Mouse (Mus musculus) stomach, embryonic 16.5 days (tissue): Measurements from ENCODE around the gene Fbxo17. TPM values are rescaled to one million over a fixed set of nuclear protein-coding genes. Genes with fewer than 3 reads are reported as not detected.
"Not testable (repeated sequence)": the region's sequence is repeated elsewhere in the genome, so short reads cannot be mapped to it uniquely, and the experiment has no call there.

Source experiments
- ATAC-seq: fragments of 200-750 bp; cut with Nextera tagmentation; 2 replicates; pipeline ENCODE4 v1.8.0; 2017; ENCODE audit warnings: moderate number of reproducible peaks, moderate TSS enrichment; ENCODE audit not compliant: insufficient read depth, low FRiP score
- H3K27ac ChIP-seq: fragments of 300-500 bp; sonication (generic); 2 replicates; pipeline ENCODE4 v1.5.1; 2014; ENCODE audit warnings: low read length
- H3K27me3 ChIP-seq: fragments of 300-500 bp; sonication (generic); 2 replicates; pipeline ENCODE4 v1.6.1; 2014; ENCODE audit warnings: low read length, control low read depth, mixed read lengths; ENCODE audit not compliant: control insufficient read depth, insufficient read depth
- H3K36me3 ChIP-seq: fragments of 300-500 bp; sonication (generic); 2 replicates; pipeline ENCODE4 v1.6.1; 2014; ENCODE audit warnings: low read length; ENCODE audit not compliant: control insufficient read depth, insufficient read depth
- H3K4me1 ChIP-seq: fragments of 300-500 bp; sonication (generic); 2 replicates; pipeline ENCODE4 v1.6.1; 2014; ENCODE audit warnings: low read length, control low read depth, mixed read lengths; ENCODE audit not compliant: control insufficient read depth, insufficient read depth
- H3K4me2 ChIP-seq: fragments of 300-500 bp; sonication (generic); 2 replicates; pipeline ENCODE4 v1.6.1; 2014; ENCODE audit warnings: low read depth, low read length, mixed read lengths
- H3K4me3 ChIP-seq: fragments of 300-500 bp; sonication (generic); replicated peaks from 2 replicates; pipeline ENCODE4 v1.5.1; 2014; ENCODE audit warnings: mild to moderate bottlenecking, low read length
- H3K9ac ChIP-seq: fragments of 300-500 bp; sonication (generic); 2 replicates; pipeline ENCODE4 v1.6.1; 2014; ENCODE audit warnings: low read length
- H3K9me3 ChIP-seq: fragments of 300-500 bp; sonication (generic); replicated peaks from 2 replicates; pipeline ENCODE4 v1.6.1; 2016; ENCODE audit warnings: low read length, control low read depth; ENCODE audit not compliant: control insufficient read depth
- WGBS: fragments of 180-500 bp; shearing (Covaris S2); extraction: QIAGEN DNeasy Blood & Tissue Kit; methylation state at CpG from one replicate; pipeline ENCODE4 v1.1.7; 2014; 5-methylcytosine and 5-hydroxymethylcytosine counted together
- polyA plus RNA-seq: library from polyadenylated mRNA; unstranded; fragments of >200 nt; fragmentation: Nextera tagmentation; extraction: Ambion mirVana; gene quantifications from 2 replicates; pipeline ENCODE4 v1.2.1, GENCODE M21; 2015

The Fbxo17 gene
- polyA plus RNA-seq = 9.0 and 9.1 TPM in 2 replicates

DNA sequence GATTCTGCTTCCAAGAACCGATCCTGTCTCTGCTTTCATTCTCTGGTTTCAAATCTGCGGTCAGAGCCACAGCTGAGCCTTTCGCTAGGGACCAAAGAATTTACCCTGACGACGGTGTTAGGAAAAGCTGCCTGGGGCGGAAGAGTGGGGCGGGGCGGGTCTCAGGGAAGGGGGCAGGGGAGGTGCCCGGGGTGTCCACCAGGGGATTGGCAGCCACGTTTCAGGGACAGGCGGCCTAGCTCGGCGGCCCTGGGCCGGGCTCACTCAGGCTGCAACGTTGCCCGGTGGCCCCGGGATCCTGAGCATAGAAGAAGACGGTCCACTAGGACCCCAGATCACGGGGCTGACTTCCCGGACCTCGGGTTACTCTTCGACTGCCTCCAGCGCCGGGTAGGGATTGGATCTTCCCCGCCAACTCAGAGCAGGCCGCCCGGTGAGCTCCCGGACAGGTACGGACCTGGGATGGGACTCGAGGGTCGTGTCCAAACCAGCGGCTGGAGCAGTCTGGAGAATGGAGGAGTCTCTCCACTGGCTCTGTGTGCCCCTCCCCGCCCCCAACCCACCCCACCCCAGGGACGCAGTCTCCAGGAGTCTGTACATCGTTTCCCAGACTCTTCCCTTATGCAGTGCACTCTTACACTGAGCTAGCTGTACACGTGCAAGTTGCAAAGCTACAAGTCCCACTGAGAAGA, at the start of gene Fbxo17:
TSS of gene Fbxo17 (plus strand) at position 215 of the 692 bp plus-strand sequence.
- Histone ChIP-seq H3K36me3 (no peaks in the 10 kb centered on the region), H3K9me3 (no peaks in the 10 kb centered on the region), H3K4me3 (peak within 1 kb of the TSS; percentile 56), H3K27me3 (no peaks in the 10 kb centered on the region), H3K9ac (peak within 1 kb of the TSS; percentile 77), H3K27ac (peak within 1 kb of the TSS; percentile 33; the same call in 1 of the 2 replicates), H3K4me2 (peak within 1 kb of the TSS; percentile 84), H3K4me1 (no peaks in the 10 kb centered on the region)
- peak; percentile 78; the same call in 1 of the 2 replicates for ATAC-seq
- WGBS = 2% methylated on average over 36 of the region's 36 CpGs

DNA sequence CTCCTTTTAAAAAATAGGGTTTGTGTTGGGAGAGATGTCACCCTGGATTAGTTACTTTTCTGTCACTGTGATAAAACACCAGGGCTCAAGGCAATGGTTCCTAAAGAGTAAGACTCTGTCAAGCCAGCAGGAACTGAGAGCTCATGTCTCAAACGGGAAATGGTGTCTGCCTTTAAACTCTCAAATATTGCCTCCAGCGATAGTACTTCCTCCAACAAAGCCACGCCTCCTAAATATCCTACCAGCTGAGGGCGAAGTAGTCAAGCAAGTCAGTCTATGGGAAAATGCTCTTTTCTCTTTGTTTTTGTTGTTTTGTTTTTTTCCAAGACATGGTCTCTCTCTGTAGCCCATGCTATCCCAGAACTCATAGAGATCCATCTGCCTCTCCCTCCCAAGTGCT, 45.4 kb upstream of the Fbxo17 start:
- ATAC-seq = no peak
- H3K4me3 ChIP-seq = no peak overlapping the region
- H3K9ac ChIP-seq = no peak overlapping the region
- H3K27me3 ChIP-seq = no peaks in the 10 kb centered on the region
- H3K27ac ChIP-seq = no peak overlapping the region
- no peaks in the 10 kb centered on the region for H3K36me3 ChIP-seq
- peaks cover 2% of the 10 kb centered on the region for H3K4me1 ChIP-seq
- H3K4me2 ChIP-seq = no peak overlapping the region
- WGBS = 46% methylated on average over 4 of the region's 4 CpGs
- no peaks in the 10 kb centered on the region for H3K9me3 ChIP-seq

DNA sequence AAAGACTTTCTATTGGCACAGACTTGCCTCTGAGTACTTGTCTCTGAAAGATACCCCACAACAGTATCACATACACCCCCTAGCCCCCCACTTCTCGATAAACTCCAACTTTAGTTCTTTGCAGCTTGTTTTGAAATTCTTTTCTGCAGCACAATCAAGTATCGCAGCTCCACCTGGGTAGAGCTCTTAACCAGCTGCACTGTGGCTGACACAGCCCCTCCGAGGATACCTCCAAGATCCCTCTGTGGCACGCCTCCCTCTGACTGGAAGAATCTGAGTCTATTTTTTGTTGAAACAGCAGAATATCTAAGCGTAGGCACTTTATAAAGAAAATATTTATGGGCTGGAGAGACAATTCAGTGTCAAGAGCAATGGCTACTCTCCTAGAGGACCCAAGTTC, 44.3 kb upstream of the Fbxo17 start:
- Histone ChIP-seq H3K9ac (no peak overlapping the region), H3K27me3 (no peaks in the 10 kb centered on the region), H3K9me3 (no peaks in the 10 kb centered on the region), H3K27ac (no peak overlapping the region), H3K4me2 (no peak overlapping the region), H3K4me3 (no peak overlapping the region), H3K36me3 (no peaks in the 10 kb centered on the region), H3K4me1 (no peaks in the 10 kb centered on the region)
- ATAC-seq = no peak
- 85% methylated on average over 5 of the region's 5 CpGs for WGBS

DNA sequence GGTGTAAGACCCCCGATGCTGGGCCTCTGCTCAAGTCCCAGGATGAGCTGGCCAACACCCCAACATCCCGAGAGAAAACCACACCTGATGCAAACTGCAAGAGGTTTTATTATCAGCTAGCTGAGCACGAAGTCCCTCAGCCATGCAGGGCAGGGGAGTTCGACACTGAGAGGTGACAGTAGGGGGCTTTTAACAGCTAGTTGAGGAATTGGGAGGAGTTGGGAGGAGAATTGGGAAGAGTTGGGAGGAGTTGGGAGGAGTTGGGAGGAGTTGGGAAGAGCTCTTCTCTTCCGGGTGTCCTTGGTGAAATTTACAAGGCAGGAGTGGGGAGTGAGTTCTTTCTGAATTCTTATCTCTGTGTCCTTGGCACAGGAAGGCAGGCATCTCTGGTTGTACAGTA, 43.8 kb upstream of the Fbxo17 start:
- not testable (repeated sequence) for H3K36me3 ChIP-seq, ATAC-seq, H3K4me1 ChIP-seq, H3K27me3 ChIP-seq, H3K4me2 ChIP-seq, H3K4me3 ChIP-seq, H3K27ac ChIP-seq, H3K9me3 ChIP-seq, H3K9ac ChIP-seq
- WGBS = 71% methylated on average over 5 of the region's 5 CpGs

DNA sequence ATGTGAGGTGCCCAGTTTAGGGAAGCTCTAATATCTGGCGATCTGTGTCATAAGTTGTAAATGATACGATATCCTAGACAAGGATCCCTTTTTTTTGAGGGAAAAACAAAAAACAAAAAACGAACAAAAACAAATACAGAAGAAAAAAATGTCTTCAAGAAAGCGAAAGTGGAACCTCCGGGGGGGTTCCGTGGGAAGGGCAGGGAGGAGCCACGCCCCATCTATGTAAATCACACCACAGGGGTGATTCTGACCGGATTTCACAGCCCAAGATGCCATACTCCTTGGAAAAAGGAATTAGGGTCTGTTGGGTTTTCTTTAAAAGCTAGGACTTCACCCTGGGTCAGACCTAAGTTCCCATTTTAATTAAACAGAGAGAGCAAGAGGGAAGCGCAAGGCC, 41.6 kb upstream of the Fbxo17 start:
- no peaks in the 10 kb centered on the region for H3K9me3 ChIP-seq
- H3K36me3 ChIP-seq = no peaks in the 10 kb centered on the region
- no peak overlapping the region for H3K4me3 ChIP-seq
- H3K9ac ChIP-seq = no peak overlapping the region
- no peaks in the 10 kb centered on the region for H3K27me3 ChIP-seq
- no peak for ATAC-seq
- WGBS = 71% methylated on average over 9 of the region's 9 CpGs
- H3K4me1 ChIP-seq = no peaks in the 10 kb centered on the region
- no peak overlapping the region for H3K27ac ChIP-seq
- no peak overlapping the region for H3K4me2 ChIP-seq

DNA sequence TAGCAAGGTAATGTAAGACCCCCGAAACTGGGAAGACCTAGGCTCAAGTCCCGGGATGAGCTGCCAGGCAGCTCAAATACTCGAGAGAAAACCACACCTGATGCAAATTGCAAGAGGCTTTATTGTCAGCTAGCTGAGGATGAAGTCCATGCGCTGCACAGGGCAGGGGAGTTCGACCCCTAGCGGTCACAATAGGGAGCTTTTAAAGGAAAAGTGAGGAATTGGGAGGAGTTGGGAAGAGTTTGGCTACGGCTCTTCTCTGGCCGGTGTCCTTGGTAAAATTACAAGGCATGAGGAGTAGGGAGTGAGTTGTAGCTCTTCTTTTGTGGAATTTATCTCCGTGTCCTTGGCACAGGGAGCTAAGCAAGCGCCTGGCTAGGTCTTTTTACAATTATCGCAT, 40.9 kb upstream of the Fbxo17 start:
- Histone ChIP-seq H3K9me3 (no peaks in the 10 kb centered on the region), H3K9ac (no peak overlapping the region), H3K27ac (no peak overlapping the region), H3K36me3 (no peaks in the 10 kb centered on the region), H3K27me3 (no peaks in the 10 kb centered on the region), H3K4me3 (no peak overlapping the region), H3K4me1 (no peaks in the 10 kb centered on the region), H3K4me2 (no peak overlapping the region)
- WGBS = 36% methylated on average over 11 of the region's 11 CpGs
- no peak for ATAC-seq

DNA sequence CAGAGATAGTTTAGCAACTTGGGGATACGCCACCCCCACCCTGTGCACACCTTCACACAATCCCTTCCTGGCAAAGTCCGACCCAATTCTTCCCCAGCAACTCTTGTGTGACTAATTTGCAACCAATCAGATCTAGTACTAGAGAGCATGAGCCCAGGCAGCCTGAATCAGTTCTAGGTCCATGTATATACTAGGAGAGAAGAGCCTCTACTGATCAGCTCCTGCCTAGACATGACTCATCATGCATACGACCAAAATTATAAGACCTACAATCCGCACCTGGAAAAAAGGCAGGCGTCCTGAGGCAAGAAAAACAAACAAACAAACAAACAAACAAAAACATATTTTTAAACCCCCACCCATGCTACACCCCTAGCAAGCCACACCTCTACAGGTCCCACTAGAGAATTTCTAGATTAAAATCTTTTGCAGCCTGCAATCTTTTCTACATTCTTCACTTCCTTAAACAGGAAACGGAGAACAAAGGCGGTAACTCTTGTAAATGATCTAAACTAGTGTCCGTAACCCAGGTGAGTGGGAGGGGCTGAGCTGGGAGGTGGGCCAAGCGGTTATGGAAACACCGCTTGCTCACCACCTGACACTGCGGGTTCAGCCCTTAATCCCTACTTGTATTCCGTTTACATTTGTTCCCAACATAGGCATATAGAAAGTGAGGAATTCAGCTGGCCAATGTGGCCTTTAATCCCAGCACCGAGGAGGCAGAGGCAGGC, 39.6 kb upstream of the Fbxo17 start:
- Histone ChIP-seq H3K27ac (no peak overlapping the region), H3K9me3 (no peaks in the 10 kb centered on the region), H3K27me3 (no peaks in the 10 kb centered on the region), H3K4me1 (no peaks in the 10 kb centered on the region), H3K9ac (no peak overlapping the region), H3K36me3 (no peaks in the 10 kb centered on the region), H3K4me2 (no peak overlapping the region), H3K4me3 (no peak overlapping the region)
- no peak for ATAC-seq
- WGBS = 73% methylated on average over 13 of the region's 13 CpGs

DNA sequence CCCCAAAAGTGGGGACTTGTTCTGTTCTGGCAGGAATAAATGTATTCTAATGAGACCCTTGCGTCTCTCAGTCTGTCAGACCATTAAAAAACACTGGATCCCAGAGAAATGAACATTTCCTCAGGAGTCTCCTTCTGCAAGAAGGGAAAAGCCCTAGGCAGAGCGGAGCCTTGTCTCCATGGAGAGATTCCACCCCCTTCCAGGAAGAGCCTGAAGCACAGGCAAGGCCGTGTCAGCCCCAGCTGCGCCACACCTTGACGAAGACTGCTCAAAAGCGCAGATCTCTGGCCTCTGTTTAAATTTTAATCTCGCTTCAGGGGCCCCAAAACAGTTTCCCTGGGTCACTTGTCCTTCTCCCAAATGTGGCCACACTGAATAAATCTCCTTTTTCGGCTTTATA, 39.0 kb upstream of the Fbxo17 start:
- no peak for ATAC-seq
- Histone ChIP-seq H3K27me3 (no peaks in the 10 kb centered on the region), H3K4me3 (no peak overlapping the region), H3K36me3 (no peaks in the 10 kb centered on the region), H3K9ac (no peak overlapping the region), H3K4me1 (no peaks in the 10 kb centered on the region), H3K27ac (no peak overlapping the region), H3K9me3 (no peaks in the 10 kb centered on the region), H3K4me2 (no peak overlapping the region)
- WGBS = 89% methylated on average over 8 of the region's 8 CpGs

DNA sequence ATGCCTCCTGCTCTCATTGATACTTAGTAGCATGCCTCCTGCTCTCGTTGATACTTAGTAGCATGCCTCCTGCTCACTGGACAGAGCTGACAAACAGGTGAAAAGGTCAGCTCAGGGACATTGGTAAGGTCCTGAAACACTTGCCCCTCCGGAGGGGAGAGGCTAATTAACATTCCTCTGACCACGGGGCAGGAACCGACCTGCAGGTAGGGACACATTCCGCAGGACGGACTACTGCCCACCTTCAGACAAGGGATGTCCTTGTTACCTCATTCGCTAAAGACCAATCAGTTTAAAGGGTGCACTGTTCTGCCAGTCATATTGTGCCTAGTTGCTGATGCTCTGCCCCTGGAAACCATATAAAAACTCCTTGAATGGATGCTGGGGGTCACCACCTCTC, 25.5 kb upstream of the Fbxo17 start:
- Histone ChIP-seq H3K9ac (no peak overlapping the region), H3K27me3 (0 out of 2 replicates have a peak, but pooled peaks cover 4% of the 10 kb centered on the region), H3K4me2 (no peak overlapping the region), H3K4me3 (no peak overlapping the region), H3K27ac (no peak overlapping the region), H3K36me3 (no peaks in the 10 kb centered on the region), H3K9me3 (no peaks in the 10 kb centered on the region), H3K4me1 (no peaks in the 10 kb centered on the region)
- no peak for ATAC-seq
- WGBS = 52% methylated on average over 7 of the region's 7 CpGs
